Mouse (Mus musculus) E14TG2a.4 (cell line): ENCODE measurements at regions not wholly inside any gene's neighbourhood (a gene's known extent, or its start where the extent isn't known, plus 50 kb on each side); places are given as distances from the start of the nearest gene placed in this dataset.

Experiments used
- H3K27me3 ChIP-seq: 2 replicates; pipeline ENCODE4 v1.6.1; 2014; ENCODE audit warnings: low read length, control low read depth; ENCODE audit not compliant: insufficient read depth
- H3K36me3 ChIP-seq: 2 replicates; pipeline ENCODE4 v1.6.1; 2014; ENCODE audit warnings: low read length, control low read depth; ENCODE audit not compliant: insufficient read depth
- H3K4me1 ChIP-seq: replicated peaks from 2 replicates; pipeline ENCODE4 v1.6.1; 2014; ENCODE audit warnings: low read depth, low read length, control low read depth
- H3K4me3 ChIP-seq: replicated peaks from 2 replicates; pipeline ENCODE4 v1.5.1; 2014; ENCODE audit warnings: mild to moderate bottlenecking, low read length
- H3K9me3 ChIP-seq: 2 replicates; pipeline ENCODE4 v1.6.1; 2014; ENCODE audit warnings: low read length, control low read depth
- CTCF ChIP-seq: conservative IDR thresholded peaks from 2 replicates; pipeline ENCODE4 v1.5.1; 2014; ENCODE audit warnings: low read length
- NANOG ChIP-seq: IDR thresholded peaks from 2 replicates; pipeline ENCODE4 v1.6.1; 2014; ENCODE audit warnings: borderline replicate concordance, low read length, mixed read lengths
- POU5F1 ChIP-seq: IDR thresholded peaks from 2 replicates; pipeline ENCODE4 v1.6.1; 2014; ENCODE audit warnings: low read length, borderline replicate concordance

GRCm38 (mm10) chr9:103813791-103814190, 52.2 kb upstream of the Tmem108 start:
- no peak for TF ChIP-seq POU5F1
- TF ChIP-seq CTCF = no peak
- TF ChIP-seq NANOG = no peak
- no peak overlapping the region for H3K4me3 ChIP-seq
- H3K36me3 ChIP-seq = no peaks in the 10 kb centered on the region
- H3K27me3 ChIP-seq = no peaks in the 10 kb centered on the region
- H3K4me1 ChIP-seq = no peaks in the 10 kb centered on the region
- H3K9me3 ChIP-seq = no peaks in the 10 kb centered on the region

- TF ChIP-seq CTCF (no peak), POU5F1 (no peak)
- Histone ChIP-seq H3K27me3 (no peaks in the 10 kb centered on the region), H3K9me3 (no peaks in the 10 kb centered on the region), H3K4me3 (no peak overlapping the region), H3K36me3 (no peaks in the 10 kb centered on the region), H3K4me1 (no peaks in the 10 kb centered on the region)
Observed at GRCm38 (mm10) chr9:103818998-103819397, 57.4 kb upstream of the Tmem108 start.

DNA sequence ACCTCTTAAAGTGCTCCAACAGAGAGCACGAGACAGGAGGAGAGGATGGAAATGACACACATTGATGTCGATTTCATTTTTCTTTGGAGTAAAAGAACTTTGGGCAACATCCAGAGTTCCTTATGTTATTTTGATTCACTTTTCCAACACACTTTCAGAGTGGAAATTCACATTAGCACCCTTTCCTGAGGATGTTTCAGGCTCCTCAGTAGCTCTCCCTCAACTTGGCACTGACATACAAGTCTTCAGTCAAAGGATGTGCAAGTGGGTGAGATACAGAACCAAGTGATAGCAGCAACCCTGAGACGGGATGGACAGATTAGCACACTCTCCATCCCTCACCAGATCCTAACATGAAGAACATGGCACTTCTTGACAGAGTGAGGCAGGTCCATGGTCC, 60.0 kb upstream of the Tmem108 start:
- Histone ChIP-seq H3K4me3 (no peak overlapping the region), H3K9me3 (no peaks in the 10 kb centered on the region), H3K27me3 (no peaks in the 10 kb centered on the region), H3K4me1 (no peaks in the 10 kb centered on the region), H3K36me3 (no peaks in the 10 kb centered on the region)
- TF ChIP-seq CTCF (no peak), POU5F1 (no peak), NANOG (no peak)

DNA sequence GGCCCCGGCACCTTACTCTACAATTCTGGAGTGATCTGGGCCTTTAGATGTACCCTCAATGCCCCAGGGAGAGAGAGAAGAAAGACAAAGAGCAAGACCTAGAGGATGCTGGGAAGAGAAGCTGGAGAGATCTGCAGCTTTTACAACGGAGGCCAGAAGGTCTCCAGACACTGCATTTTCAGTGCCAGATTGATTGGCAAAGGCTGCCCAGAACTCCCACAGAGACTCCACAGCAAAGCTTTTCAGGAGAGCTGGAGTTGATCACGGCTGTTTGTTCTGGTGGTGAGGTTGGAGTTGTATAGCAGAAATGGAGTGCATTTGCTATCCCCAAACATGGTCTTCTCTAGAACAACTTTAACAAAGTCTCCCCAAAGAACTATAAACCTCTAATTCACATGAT, 61.9 kb upstream of the Tmem108 start:
- H3K27me3 ChIP-seq = no peaks in the 10 kb centered on the region
- H3K9me3 ChIP-seq = no peaks in the 10 kb centered on the region
- no peaks in the 10 kb centered on the region for H3K4me1 ChIP-seq
- H3K4me3 ChIP-seq = no peak overlapping the region
- TF ChIP-seq CTCF = no peak
- TF ChIP-seq POU5F1 = no peak
- no peak for TF ChIP-seq NANOG
- no peaks in the 10 kb centered on the region for H3K36me3 ChIP-seq

GRCm38 (mm10) chr9:103841199-103841598, 79.6 kb upstream of the Tmem108 start:
- no peak for TF ChIP-seq POU5F1
- TF ChIP-seq NANOG = no peak
- no peak for TF ChIP-seq CTCF

GRCm38 (mm10) chr9:103843836-103844235, 82.2 kb upstream of the Tmem108 start:
- Histone ChIP-seq H3K4me1 (no peaks in the 10 kb centered on the region), H3K27me3 (no peaks in the 10 kb centered on the region), H3K9me3 (0 out of 2 replicates have a peak, but pooled peaks cover 3% of the 10 kb centered on the region), H3K36me3 (no peaks in the 10 kb centered on the region), H3K4me3 (no peak overlapping the region)
- no peak for TF ChIP-seq NANOG
- no peak for TF ChIP-seq POU5F1
- no peak for TF ChIP-seq CTCF

More at GRCm38 (mm10) chr9:103841199-103841598, 79.6 kb upstream of the Tmem108 start:
- H3K4me3 ChIP-seq = no peak overlapping the region
- no peaks in the 10 kb centered on the region for H3K36me3 ChIP-seq
- H3K4me1 ChIP-seq = no peaks in the 10 kb centered on the region
- no peaks in the 10 kb centered on the region for H3K27me3 ChIP-seq
- H3K9me3 ChIP-seq = 0 out of 2 replicates have a peak, but pooled peaks cover 3% of the 10 kb centered on the region

DNA sequence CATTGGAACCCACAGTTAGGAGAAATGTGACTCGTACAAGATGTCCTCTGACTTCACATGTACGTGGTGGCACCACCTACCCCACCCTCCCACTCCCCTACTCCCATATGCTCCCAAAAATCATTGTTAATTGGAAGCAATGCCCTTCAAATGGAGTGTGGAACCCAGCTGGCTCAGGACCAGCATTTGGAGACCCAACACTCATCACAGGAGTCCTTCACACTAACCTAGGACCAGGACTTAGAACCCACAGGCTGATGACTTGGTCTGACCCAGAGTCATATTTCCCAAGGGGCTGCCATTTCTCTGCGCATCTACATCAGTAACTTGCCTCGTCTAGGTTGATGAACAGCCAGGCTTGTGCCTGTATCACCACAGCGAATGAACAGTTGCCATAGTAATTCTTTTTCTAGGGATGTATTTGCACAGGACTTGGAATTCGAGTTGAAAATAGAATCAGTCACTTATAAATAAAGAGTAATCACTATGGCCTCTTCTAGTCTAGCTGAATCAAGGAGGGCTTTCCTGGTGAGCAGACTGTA, 84.3 kb upstream of the Tmem108 start:
- Histone ChIP-seq H3K27me3 (no peaks in the 10 kb centered on the region), H3K4me1 (no peaks in the 10 kb centered on the region), H3K36me3 (no peaks in the 10 kb centered on the region), H3K4me3 (no peak overlapping the region), H3K9me3 (0 out of 2 replicates have a peak, but pooled peaks cover 3% of the 10 kb centered on the region)
- TF ChIP-seq NANOG = no peak
- TF ChIP-seq CTCF = no peak
- TF ChIP-seq POU5F1 = no peak

DNA sequence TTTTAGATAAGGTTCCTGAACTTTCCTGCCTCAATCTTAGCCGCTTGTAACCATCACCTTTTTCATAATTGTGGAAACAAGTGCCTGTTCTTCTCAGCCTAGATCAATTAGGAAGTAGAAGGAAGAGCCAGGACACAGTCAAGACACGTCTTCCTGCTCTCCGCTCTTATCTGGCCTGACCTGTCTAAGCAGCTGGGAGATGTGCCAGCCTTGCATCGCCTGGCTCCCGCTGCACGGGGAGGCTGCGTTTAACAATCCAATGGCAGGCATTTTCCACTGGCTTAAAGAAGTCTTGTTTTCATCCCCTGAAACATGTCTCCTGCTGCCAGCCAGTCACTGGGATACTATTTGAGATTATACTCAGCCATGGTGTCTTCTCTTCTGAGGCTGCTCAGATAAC, 86.3 kb upstream of the Tmem108 start:
- Histone ChIP-seq H3K27me3 (no peaks in the 10 kb centered on the region), H3K4me3 (no peak overlapping the region), H3K4me1 (no peaks in the 10 kb centered on the region), H3K36me3 (no peaks in the 10 kb centered on the region), H3K9me3 (peaks cover 3% of the 10 kb centered on the region; the same call in 1 of the 2 replicates)
- no peak for TF ChIP-seq NANOG
- TF ChIP-seq CTCF = no peak
- no peak for TF ChIP-seq POU5F1

GRCm38 (mm10) chr9:103849079-103849478, 87.4 kb upstream of the Tmem108 start:
- H3K4me1 ChIP-seq = no peaks in the 10 kb centered on the region
- H3K4me3 ChIP-seq = no peak overlapping the region
- H3K27me3 ChIP-seq = no peaks in the 10 kb centered on the region
- TF ChIP-seq CTCF (no peak), NANOG (no peak), POU5F1 (no peak)
- H3K36me3 ChIP-seq = no peaks in the 10 kb centered on the region
- H3K9me3 ChIP-seq = peaks cover 15% of the 10 kb centered on the region
